Mouse (Mus musculus) brain, embryonic 18.5 days (tissue): ENCODE results near the gene Sap18b.
A peak's percentile ranks its signal among the peaks of the same experiment; 100 is the strongest.
"Not testable (repeated sequence)": the region's sequence is repeated elsewhere in the genome, so short reads cannot be mapped to it uniquely, and the experiment has no call there.

Experiments used
- DNase-seq: peaks from one replicate; pipeline ENCODE4 v3.0.0-alpha.2; 2012; ENCODE audit warnings: low read depth, low spot score

Sap18b gene

GRCm38 (mm10) chr8:95825162-95825561 lies at the start of gene Sap18b:
Sap18b (plus strand) TSS chr8:95825346.
- DNase-seq = not testable (repeated sequence)

GRCm38 (mm10) chr8:95781085-95781484 lies 44.1 kb upstream of the Sap18b start:
- no peak for DNase-seq

GRCm38 (mm10) chr8:95781775-95782174 lies 43.4 kb upstream of the Sap18b start:
- DNase-seq = no peak

- no peak for DNase-seq
Measured at GRCm38 (mm10) chr8:95782628-95783027, 42.5 kb upstream of the Sap18b start.

GRCm38 (mm10) chr8:95785591-95785990 lies 39.6 kb upstream of the Sap18b start:
- DNase-seq = no peak

GRCm38 (mm10) chr8:95795333-95796061 lies 29.6 kb upstream of the Sap18b start:
- DNase-seq = not testable (repeated sequence)

- DNase-seq = no peak
Measured at GRCm38 (mm10) chr8:95799117-95799516, 26.0 kb upstream of the Sap18b start.

- DNase-seq = no peak
Measured at GRCm38 (mm10) chr8:95799891-95800290, 25.3 kb upstream of the Sap18b start.

- DNase-seq = no peak
Measured at GRCm38 (mm10) chr8:95800353-95800752, 24.8 kb upstream of the Sap18b start.

GRCm38 (mm10) chr8:95801476-95802064 lies 23.6 kb upstream of the Sap18b start:
- no peak for DNase-seq

GRCm38 (mm10) chr8:95802231-95802630 lies 22.9 kb upstream of the Sap18b start:
- DNase-seq = no peak

GRCm38 (mm10) chr8:95805482-95805881 lies 19.7 kb upstream of the Sap18b start:
- DNase-seq = no peak

- DNase-seq = no peak
Measured at GRCm38 (mm10) chr8:95806461-95807191, 18.5 kb upstream of the Sap18b start.

GRCm38 (mm10) chr8:95807331-95807843 lies 17.8 kb upstream of the Sap18b start, which contains the start of gene Cnot1:
Cnot1 (minus strand) TSS chr8:95807464.
- peak; percentile 96 for DNase-seq

- DNase-seq = peak; percentile 95
Measured at GRCm38 (mm10) chr8:95807861-95808260, 17.3 kb upstream of the Sap18b start.

GRCm38 (mm10) chr8:95808631-95809030 lies 16.5 kb upstream of the Sap18b start:
- DNase-seq = no peak

GRCm38 (mm10) chr8:95809116-95809515 lies 16.0 kb upstream of the Sap18b start:
- DNase-seq = no peak

GRCm38 (mm10) chr8:95810184-95810591 lies 15.0 kb upstream of the Sap18b start:
- no peak for DNase-seq

- DNase-seq = no peak
Measured at GRCm38 (mm10) chr8:95816044-95816708, 9.0 kb upstream of the Sap18b start.

GRCm38 (mm10) chr8:95817597-95817996 lies 7.5 kb upstream of the Sap18b start:
- DNase-seq = no peak

- no peak for DNase-seq
Measured at GRCm38 (mm10) chr8:95818211-95818610, 6.9 kb upstream of the Sap18b start.

GRCm38 (mm10) chr8:95821266-95821665 lies 3.9 kb upstream of the Sap18b start:
- DNase-seq = no peak
